Mouse (Mus musculus) Patski (cell line): ENCODE measurements at regions not wholly inside any gene's neighbourhood (a gene's known extent, or its start where the extent isn't known, plus 50 kb on each side); places are given as distances from the start of the nearest gene placed in this dataset.

Source experiments
- ATAC-seq: fragments of 100-300 bp; one replicate; pipeline ENCODE4 v1.8.0; 2021
- CTCF ChIA-PET: fragments of 350-600 bp; sonication (Branson Sonifier 250); formaldehyde crosslinking; loops from one replicate; lab custom pipeline; 2022; ENCODE audit warnings: inconsistent platforms; lab: Charles Lee
- POLR2A ChIA-PET: fragments of 350-600 bp; sonication (Branson Sonifier 250); formaldehyde crosslinking; loops from one replicate; lab custom pipeline; 2022; ENCODE audit warnings: antibody characterized with exemption, inconsistent platforms; lab: Charles Lee
- DNase-seq: peaks from one replicate; pipeline ENCODE4 v3.0.0-alpha.2; 2011; ENCODE audit warnings: low read depth, low spot score
- H3K27me3 ChIP-seq: fragments of 371-371 bp; one replicate; pipeline ENCODE4 v1.5.1; 2021
- CTCF ChIP-seq: fragments of 100-300 bp; IDR thresholded peaks from one replicate; pipeline ENCODE4 v1.5.1; 2021
- in situ Hi-C: fragments of 300-500 bp; cut with MboI; formaldehyde crosslinking; loops from 3 replicates; pipeline ENCODE4 v1.11.1; 2018; ENCODE audit warnings: low pct_unique_long_range_greater_than_20kb, mixed read lengths

DNA sequence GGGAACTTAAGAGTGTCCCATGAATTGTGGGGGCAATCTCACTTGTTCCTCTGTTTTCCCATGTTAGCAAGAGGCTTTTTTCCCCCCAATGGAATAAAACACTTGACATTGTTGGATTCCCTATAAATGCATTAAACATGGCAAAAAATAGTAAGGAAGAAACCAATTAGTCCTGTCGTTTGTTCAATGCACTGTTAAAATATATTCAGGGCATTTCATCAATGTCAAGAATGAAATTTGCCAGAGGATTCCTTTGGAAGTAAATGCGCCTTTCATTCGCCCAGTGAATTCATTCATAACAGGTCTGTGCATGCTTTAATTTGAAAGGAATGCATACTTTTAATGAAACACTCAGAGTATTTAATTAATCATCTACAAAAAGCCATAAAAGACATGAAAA lies 172.5 kb upstream of the Hmga2 start:
- ChIA-PET CTCF (no interaction called here), POLR2A (no interaction called here)
- DNase-seq (no peak), ATAC-seq (no peak)
- no peaks in the 10 kb centered on the region for H3K27me3 ChIP-seq
- no peak for TF ChIP-seq CTCF
- in situ Hi-C loops, result no loop called here

- no peak for TF ChIP-seq CTCF
- ATAC-seq (no peak), DNase-seq (no peak)
- CTCF ChIA-PET, result no interaction called here
- POLR2A ChIA-PET, result no interaction called here
- H3K27me3 ChIP-seq, result no peaks in the 10 kb centered on the region
- in situ Hi-C loops, result no loop called here
These were observed 171.8 kb upstream of the Hmga2 start for GRCm38 (mm10) chr10:120648031-120648430.

- ATAC-seq, result no peak
- in situ Hi-C loops, result no loop called here
- POLR2A ChIA-PET, result no interaction called here
- CTCF ChIA-PET, result no interaction called here
- no peaks in the 10 kb centered on the region for H3K27me3 ChIP-seq
- no peak for TF ChIP-seq CTCF
- DNase-seq, result no peak
These were observed 171.1 kb upstream of the Hmga2 start for GRCm38 (mm10) chr10:120647323-120647722.

DNA sequence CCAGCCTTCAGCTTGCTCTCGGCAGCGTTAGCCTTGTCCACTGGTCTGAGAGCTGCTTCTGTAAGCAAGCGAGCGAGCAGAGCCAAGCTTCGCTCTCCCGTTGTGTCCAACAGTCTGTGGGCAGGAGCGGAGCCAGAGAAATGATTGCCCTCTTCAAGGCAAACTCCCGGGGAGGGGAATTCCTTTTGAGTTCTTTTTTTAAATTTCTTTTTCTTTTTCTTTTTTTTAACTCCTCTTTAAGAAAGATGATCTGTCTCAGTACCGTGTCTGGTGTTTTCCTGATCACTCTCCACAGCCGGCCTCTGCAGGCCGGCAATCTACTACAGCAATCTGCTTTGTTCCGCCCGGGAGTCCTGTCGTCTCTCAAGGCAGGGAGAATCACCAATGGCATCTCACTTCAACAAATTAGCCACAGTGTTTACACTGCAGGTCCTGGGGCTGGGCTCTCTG lies 170.6 kb upstream of the Hmga2 start:
- DNase-seq, result no peak

DNA sequence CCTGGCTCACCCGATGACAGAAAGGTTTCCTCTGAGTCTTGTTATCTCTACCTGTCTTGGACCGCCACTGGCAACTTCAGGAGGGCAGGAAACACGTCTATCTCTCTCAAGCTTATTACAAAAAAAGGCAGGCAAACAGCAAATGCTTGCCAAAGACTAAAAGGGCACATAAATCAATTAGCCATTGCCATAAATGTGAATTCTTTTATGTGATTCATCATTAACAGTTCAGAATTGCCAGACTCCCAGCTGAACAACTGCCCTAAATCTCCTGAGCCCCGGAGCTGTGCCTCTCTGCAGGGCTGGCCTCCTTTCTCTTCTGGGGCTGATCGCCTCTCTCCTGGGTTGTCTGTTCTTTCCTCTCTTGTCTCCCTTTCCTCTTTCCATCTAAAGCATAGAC lies 164.6 kb upstream of the Hmga2 start:
- no peak for ATAC-seq
- no peaks in the 10 kb centered on the region for H3K27me3 ChIP-seq
- ChIA-PET POLR2A (no interaction called here), CTCF (no interaction called here)
- in situ Hi-C loops, result no loop called here
- TF ChIP-seq CTCF, result no peak
- no peak for DNase-seq

More for the DNA sequence above, 170.6 kb upstream of the Hmga2 start:
- no peak for ATAC-seq
- ChIA-PET POLR2A (no interaction called here), CTCF (no interaction called here)
- no peak for TF ChIP-seq CTCF
- in situ Hi-C loops, result no loop called here
- no peaks in the 10 kb centered on the region for H3K27me3 ChIP-seq

- DNase-seq, result peak; percentile 47
- in situ Hi-C loops, result no loop called here
- no peak for TF ChIP-seq CTCF
These were observed 162.0 kb upstream of the Hmga2 start for GRCm38 (mm10) chr10:120638316-120638715.

DNA sequence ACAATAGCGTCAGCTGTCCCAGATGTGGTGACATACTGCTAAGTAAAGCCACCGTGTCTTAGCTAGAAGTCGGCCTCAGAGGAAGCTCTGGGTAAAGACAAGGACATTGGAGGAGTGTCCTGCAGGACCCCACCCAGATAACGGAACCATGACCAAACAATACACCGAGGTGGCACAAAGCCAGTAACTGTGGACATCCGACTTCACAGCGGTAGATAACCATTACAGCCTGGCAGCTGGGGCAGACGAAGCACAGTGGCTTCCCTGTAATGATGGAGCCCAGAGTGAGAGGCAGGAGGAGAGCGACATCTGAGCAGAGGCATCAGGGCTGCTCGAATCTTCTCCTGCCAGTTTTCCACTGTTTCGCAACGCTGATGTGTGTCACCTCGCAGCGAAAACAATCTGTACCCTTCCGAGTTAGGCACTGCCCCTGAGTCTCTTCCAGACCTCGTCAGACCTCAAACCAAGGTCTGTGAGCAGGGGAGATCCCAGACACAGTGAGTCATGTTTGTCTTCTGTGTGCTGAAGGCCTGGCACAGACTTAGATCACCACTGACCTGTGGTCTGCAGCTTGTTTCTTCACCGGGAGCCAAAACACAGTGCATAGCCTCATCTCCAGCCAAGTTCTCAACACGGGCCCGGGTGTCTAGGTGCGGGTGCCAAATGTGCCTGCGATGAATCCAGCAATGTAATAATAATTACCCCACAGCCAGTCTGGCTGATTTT lies 159.7 kb upstream of the Hmga2 start:
- CTCF ChIA-PET, result interaction anchor here (1.1 to 1.4 kb wide), 2 partner anchors 8 to 61 kb away, joined by 3 to 4 read pairs; no protein-coding TSS in a partner anchor
- DNase-seq (peak; percentile 88), ATAC-seq (peak; percentile 96)
- TF ChIP-seq CTCF, result no peak
- in situ Hi-C loops, result no loop called here
- POLR2A ChIA-PET, result interaction anchor here (0.5 kb wide), 1 partner anchor 15 kb away, joined by 5 read pairs; no protein-coding TSS in a partner anchor
- H3K27me3 ChIP-seq, result no peaks in the 10 kb centered on the region

More at GRCm38 (mm10) chr10:120638316-120638715, 162.0 kb upstream of the Hmga2 start:
- H3K27me3 ChIP-seq, result no peaks in the 10 kb centered on the region
- CTCF ChIA-PET, result no interaction called here
- peak; percentile 24 for ATAC-seq
- POLR2A ChIA-PET, result interaction anchor here (0.6 kb wide), 1 partner anchor 195 kb away, joined by 4 read pairs; no protein-coding TSS in a partner anchor

DNA sequence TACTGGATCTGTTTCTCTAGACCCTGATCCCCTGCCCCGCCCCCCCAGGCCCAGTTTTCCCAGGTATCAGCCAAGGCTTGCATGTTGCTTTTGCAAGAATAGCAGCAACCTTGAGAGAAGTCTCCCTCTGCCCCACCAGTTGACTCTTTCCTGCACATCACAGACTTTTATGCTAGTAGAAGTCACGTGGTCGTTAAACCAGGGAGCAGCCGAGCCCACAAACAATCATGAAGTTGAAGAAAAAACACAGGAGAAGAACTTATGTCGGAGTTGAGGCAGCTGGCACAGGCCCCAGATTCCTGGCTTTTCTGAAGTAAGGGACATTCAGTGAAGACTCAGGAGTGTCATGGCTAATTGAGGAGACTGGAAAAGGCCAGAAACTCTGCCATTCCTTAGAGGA lies 158.9 kb upstream of the Hmga2 start:
- TF ChIP-seq CTCF, result no peak
- no peaks in the 10 kb centered on the region for H3K27me3 ChIP-seq
- DNase-seq, result no peak
- ChIA-PET CTCF (interaction anchor here (1.1 to 1.4 kb wide), 2 partner anchors 9 to 62 kb away, joined by 3 to 4 read pairs; no protein-coding TSS in a partner anchor), POLR2A (interaction anchor here (0.6 kb wide), 1 partner anchor 313 kb away, joined by 6 read pairs; no protein-coding TSS in a partner anchor)
- no peak for ATAC-seq
- in situ Hi-C loops, result no loop called here

GRCm38 (mm10) chr10:120632071-120632470 lies 155.8 kb upstream of the Hmga2 start:
- in situ Hi-C loops, result no loop called here
- ChIA-PET POLR2A (no interaction called here), CTCF (interaction anchor here (1.0 kb wide), 1 partner anchor 11 kb away, joined by 4 read pairs; no protein-coding TSS in a partner anchor)
- no peak for TF ChIP-seq CTCF
- ATAC-seq, result peak; percentile 24
- no peak for DNase-seq
- no peaks in the 10 kb centered on the region for H3K27me3 ChIP-seq

DNA sequence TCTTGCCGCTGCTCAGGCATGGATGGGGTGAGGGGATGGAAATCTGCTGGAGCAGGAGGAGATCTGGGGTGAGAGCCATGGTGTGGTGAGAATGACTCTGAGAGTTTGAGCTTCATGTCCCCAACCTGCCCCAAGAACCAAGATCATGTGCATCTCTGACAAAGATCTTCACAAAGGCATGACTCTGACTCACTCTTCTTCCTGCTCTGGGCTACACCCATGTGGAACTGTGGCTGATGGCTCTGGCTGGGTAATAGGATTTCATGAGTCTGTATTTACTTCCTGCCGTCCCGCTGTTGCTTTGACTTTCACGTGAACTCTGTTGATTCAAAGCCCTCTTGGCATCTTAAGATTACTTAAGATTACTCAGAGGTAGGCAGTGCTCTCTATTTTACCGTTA lies 151.8 kb upstream of the Hmga2 start:
- TF ChIP-seq CTCF, result no peak
- CTCF ChIA-PET, result no interaction called here
- POLR2A ChIA-PET, result no interaction called here
- in situ Hi-C loops, result loop anchor here (5.0 kb wide), 1 partner anchor 151 kb away; the partner anchor contains the start of gene Hmga2
- ATAC-seq (peak; percentile 37), DNase-seq (peak; percentile 69)
- H3K27me3 ChIP-seq, result no peaks in the 10 kb centered on the region

- no peak for DNase-seq
- H3K27me3 ChIP-seq, result no peaks in the 10 kb centered on the region
- CTCF ChIA-PET, result no interaction called here
- POLR2A ChIA-PET, result interaction anchor here (1.2 kb wide), 1 partner anchor 32 kb away, joined by 3 read pairs; no protein-coding TSS in a partner anchor
- in situ Hi-C loops, result loop anchor here (5.0 kb wide), 1 partner anchor 148 kb away; the partner anchor contains the start of gene Hmga2
- no peak for TF ChIP-seq CTCF
- no peak for ATAC-seq
These were observed 149.2 kb upstream of the Hmga2 start for GRCm38 (mm10) chr10:120625474-120625873.
